Mouse (Mus musculus) limb, embryonic 14.5 days (tissue): Measurements from ENCODE around the gene Tmem74b. TPM values are rescaled to one million over a fixed set of nuclear protein-coding genes. Genes with fewer than 3 reads are reported as not detected.
A peak's percentile ranks its signal among the peaks of the same experiment; 100 is the strongest.

ENCODE experiments used
- ATAC-seq: fragments of 200-750 bp; cut with Nextera tagmentation; 2 replicates; pipeline ENCODE4 v1.8.0; 2017; ENCODE audit warnings: low read depth, moderate number of reproducible peaks, moderate TSS enrichment; ENCODE audit not compliant: low FRiP score
- DNase-seq: peaks from one replicate; pipeline ENCODE4 v3.0.0-alpha.2; 2015; ENCODE audit warnings: low spot score
- H3K27ac ChIP-seq: fragments of 300-500 bp; sonication (generic); replicated peaks from 2 replicates; pipeline ENCODE4 v1.5.1; 2014; ENCODE audit warnings: low read depth, mild to moderate bottlenecking, low read length, moderate library complexity, mixed read lengths
- H3K27me3 ChIP-seq: fragments of 300-500 bp; sonication (generic); 2 replicates; pipeline ENCODE4 v1.6.1; 2014; ENCODE audit warnings: low read length, mixed read lengths; ENCODE audit not compliant: control insufficient read depth, insufficient read depth
- H3K36me3 ChIP-seq: fragments of 300-500 bp; sonication (generic); 2 replicates; pipeline ENCODE4 v1.6.1; 2014; ENCODE audit warnings: mild to moderate bottlenecking, low read length, moderate library complexity, mixed read lengths; ENCODE audit not compliant: control insufficient read depth, insufficient read depth
- H3K4me1 ChIP-seq: fragments of 300-500 bp; sonication (generic); 2 replicates; pipeline ENCODE4 v1.6.1; 2014; ENCODE audit warnings: antibody characterized with exemption, low read length, mixed read lengths; ENCODE audit not compliant: control insufficient read depth, insufficient read depth
- H3K4me2 ChIP-seq: fragments of 300-500 bp; sonication (generic); replicated peaks from 2 replicates; pipeline ENCODE4 v1.6.1; 2014; ENCODE audit warnings: low read depth, mild to moderate bottlenecking, low read length, moderate library complexity; ENCODE audit not compliant: severe bottlenecking
- H3K4me3 ChIP-seq: fragments of 300-500 bp; sonication (generic); replicated peaks from 2 replicates; pipeline ENCODE4 v1.5.1; 2014; ENCODE audit warnings: low read length
- H3K9ac ChIP-seq: fragments of 300-500 bp; sonication (generic); 2 replicates; pipeline ENCODE4 v1.6.1; 2014; ENCODE audit warnings: mild to moderate bottlenecking, low read depth, low read length, moderate library complexity; ENCODE audit not compliant: severe bottlenecking
- H3K9me3 ChIP-seq: fragments of 300-500 bp; sonication (generic); 2 replicates; pipeline ENCODE4 v1.6.1; 2016; ENCODE audit warnings: low read length; ENCODE audit not compliant: control insufficient read depth
- POLR2A ChIP-seq: fragments of 200-500 bp; IDR thresholded peaks from 2 replicates; pipeline ENCODE4 v1.8.0; 2012; ENCODE audit warnings: inconsistent platforms, mild to moderate bottlenecking, moderate library complexity, borderline replicate concordance; ENCODE audit not compliant: insufficient read depth, insufficient read length; ENCODE audit errors: extremely low read depth
- WGBS: fragments of 180-500 bp; shearing (Covaris S2); extraction: QIAGEN DNeasy Blood & Tissue Kit; methylation state at CpG from one replicate; pipeline ENCODE4 v1.1.7; 2014; 5-methylcytosine and 5-hydroxymethylcytosine counted together
- polyA plus RNA-seq, 2 experiments: library from polyadenylated mRNA; depleted of rRNA in 1 of 2; stranded (reverse) in 1 of 2; unstranded in 1 of 2; fragments of >200 nt; fragmentation: Nextera tagmentation in 1 of 2; extraction: Ambion mirVana in 1 of 2; gene quantifications; 2 replicates each; pipeline versions ENCODE4 v1.2.1 to v1.2.3; 2012 to 2014

Gene Tmem74b
- polyA plus RNA-seq, 2 experiments, result 2.5 to 2.7 TPM

DNA sequence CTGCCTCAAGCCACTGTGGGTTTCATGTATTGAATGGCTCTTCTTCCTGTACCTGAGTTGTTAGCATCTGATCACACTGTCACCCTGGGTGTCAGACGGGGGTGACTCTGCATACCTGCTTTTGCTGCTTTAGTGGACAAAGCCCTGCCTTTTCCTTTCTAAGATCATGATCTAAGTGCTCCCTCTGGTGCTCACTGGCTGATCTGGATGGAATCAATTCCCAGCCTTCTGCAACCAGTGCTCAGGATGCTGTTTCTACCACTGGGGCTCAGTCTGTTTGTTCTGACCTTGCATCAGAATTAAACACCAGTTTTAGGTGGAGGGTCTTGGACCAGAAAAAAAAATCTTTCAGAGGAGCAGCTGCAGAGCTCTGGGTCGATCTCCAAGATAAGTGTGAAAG is 25.6 kb upstream of the Tmem74b start:
- no peaks in the 10 kb centered on the region for H3K9me3 ChIP-seq
- DNase-seq, result no peak

DNA sequence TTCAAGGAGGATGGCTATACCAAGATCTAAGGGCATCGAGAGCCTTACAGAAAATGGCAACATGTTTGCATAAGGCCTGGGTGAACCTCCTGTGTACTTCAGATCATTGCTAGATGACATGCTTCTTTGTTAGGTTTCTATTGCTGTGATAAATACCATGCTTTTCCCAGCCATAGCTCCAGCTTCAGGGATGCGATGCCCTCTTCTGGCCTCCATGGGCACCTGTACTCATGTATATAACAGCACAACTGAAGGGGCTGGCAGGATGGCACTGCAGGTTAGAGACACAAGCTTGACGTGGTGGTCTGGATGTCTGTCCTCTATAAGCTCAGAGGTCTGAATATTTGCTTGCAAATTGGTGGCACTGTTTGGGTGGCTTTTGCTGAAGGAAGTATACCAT is 19.5 kb upstream of the Tmem74b start:
- H3K4me2 ChIP-seq, result no peak overlapping the region
- H3K27me3 ChIP-seq, result no peaks in the 10 kb centered on the region
- DNase-seq, result no peak
- H3K9ac ChIP-seq, result no peak overlapping the region
- ATAC-seq, result no peak
- no peak overlapping the region for H3K27ac ChIP-seq
- H3K4me3 ChIP-seq, result no peak overlapping the region
- 57% methylated on average over 3 of the region's 3 CpGs for WGBS
- H3K4me1 ChIP-seq, result no peaks in the 10 kb centered on the region
- no peaks in the 10 kb centered on the region for H3K36me3 ChIP-seq
- TF ChIP-seq POLR2A, result no peak
- H3K9me3 ChIP-seq, result no peaks in the 10 kb centered on the region

More for the DNA sequence above, 25.6 kb upstream of the Tmem74b start:
- Histone ChIP-seq H3K27me3 (no peaks in the 10 kb centered on the region), H3K4me2 (no peak overlapping the region), H3K4me1 (no peaks in the 10 kb centered on the region), H3K4me3 (no peak overlapping the region), H3K9ac (no peak overlapping the region), H3K27ac (no peak overlapping the region), H3K36me3 (no peaks in the 10 kb centered on the region)
- no peak for ATAC-seq
- no peak for TF ChIP-seq POLR2A
- 67% methylated on average over 2 of the region's 2 CpGs for WGBS

DNA sequence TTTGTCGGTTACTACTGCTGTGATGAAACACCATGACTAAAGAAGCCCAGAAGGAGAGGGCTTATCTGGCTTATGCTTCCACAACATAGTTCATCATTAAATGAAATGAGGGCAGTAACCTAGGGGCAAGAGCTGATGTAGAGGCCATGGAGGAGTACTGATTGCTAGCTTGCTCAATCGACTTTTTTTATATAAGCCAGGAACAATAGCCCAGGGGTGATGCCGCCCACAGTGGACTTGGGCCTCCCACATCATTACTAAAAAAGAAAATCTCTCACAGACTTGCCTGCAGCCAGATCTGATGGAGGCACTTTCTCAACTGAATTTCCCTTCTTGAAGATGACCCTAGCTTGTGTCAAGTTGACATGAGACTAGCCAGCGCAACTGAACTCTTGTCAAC is 18.8 kb upstream of the Tmem74b start:
- H3K4me3 ChIP-seq, result no peak overlapping the region
- no peak overlapping the region for H3K9ac ChIP-seq
- no peak for DNase-seq
- H3K36me3 ChIP-seq, result no peaks in the 10 kb centered on the region
- WGBS, result 85% methylated on average over 4 of the region's 4 CpGs
- no peak for TF ChIP-seq POLR2A
- no peak overlapping the region for H3K4me2 ChIP-seq
- H3K27ac ChIP-seq, result no peak overlapping the region
- H3K27me3 ChIP-seq, result no peaks in the 10 kb centered on the region
- no peak for ATAC-seq
- no peaks in the 10 kb centered on the region for H3K9me3 ChIP-seq
- H3K4me1 ChIP-seq, result no peaks in the 10 kb centered on the region

GRCm38 (mm10) chr2:151702146-151702850 is 490 bp downstream of the Tmem74b start:
- 0% methylated on average over 38 of the region's 97 CpGs for WGBS
- Histone ChIP-seq H3K4me1 (0 out of 2 replicates have a peak, but pooled peaks cover 4% of the 10 kb centered on the region), H3K4me2 (peak overlapping the region; percentile 99), H3K36me3 (no peaks in the 10 kb centered on the region), H3K9ac (peak overlapping the region; percentile 80), H3K27me3 (peaks cover 21% of the 10 kb centered on the region; the same call in 1 of the 2 replicates), H3K27ac (no peak overlapping the region), H3K9me3 (no peaks in the 10 kb centered on the region), H3K4me3 (peak overlapping the region; percentile 63)
- no peak for TF ChIP-seq POLR2A
- peak; percentile 25 for DNase-seq
- peak; percentile 86 for ATAC-seq

GRCm38 (mm10) chr2:151702851-151703190 is 1.0 kb downstream of the Tmem74b start:
- ATAC-seq, result no peak
- no peak for TF ChIP-seq POLR2A
- Histone ChIP-seq H3K9me3 (no peaks in the 10 kb centered on the region), H3K27ac (no peak overlapping the region), H3K4me2 (peak overlapping the region; percentile 99), H3K4me3 (peak overlapping the region; percentile 63), H3K27me3 (peaks cover 21% of the 10 kb centered on the region; the same call in 1 of the 2 replicates), H3K9ac (peak overlapping the region; percentile 80), H3K36me3 (no peaks in the 10 kb centered on the region), H3K4me1 (0 out of 2 replicates have a peak, but pooled peaks cover 4% of the 10 kb centered on the region)
- 2% methylated on average over 12 of the region's 17 CpGs for whole genome bisulfite sequencing
- no peak for DNase-seq
